Mouse (Mus musculus) liver, embryonic 12.5 days (tissue): ENCODE results near the gene 4933403O08Rik. TPM values are rescaled to one million over a fixed set of nuclear protein-coding genes. Genes with fewer than 3 reads are reported as not detected.

ENCODE experiments used
- ATAC-seq: fragments of 200-750 bp; cut with Nextera tagmentation; 2 replicates; pipeline ENCODE4 v1.8.0; 2017; ENCODE audit warnings: moderate number of reproducible peaks, mild to moderate bottlenecking, moderate library complexity
- H3K27ac ChIP-seq: fragments of 300-500 bp; sonication (generic); 2 replicates; pipeline ENCODE4 v1.5.1; 2016; ENCODE audit warnings: mild to moderate bottlenecking
- H3K27me3 ChIP-seq: fragments of 300-500 bp; sonication (generic); replicated peaks from 2 replicates; pipeline ENCODE4 v1.6.1; 2016; ENCODE audit warnings: mild to moderate bottlenecking, moderate library complexity
- H3K36me3 ChIP-seq: fragments of 300-500 bp; sonication (generic); 2 replicates; pipeline ENCODE4 v1.6.1; 2016; ENCODE audit warnings: mild to moderate bottlenecking, moderate library complexity
- H3K4me1 ChIP-seq: fragments of 300-500 bp; sonication (generic); 2 replicates; pipeline ENCODE4 v1.6.1; 2016
- H3K4me2 ChIP-seq: fragments of 300-500 bp; sonication (generic); 2 replicates; pipeline ENCODE4 v1.6.1; 2016; ENCODE audit warnings: mild to moderate bottlenecking, moderate library complexity
- H3K4me3 ChIP-seq: fragments of 300-500 bp; sonication (generic); 2 replicates; pipeline ENCODE4 v1.5.1; 2016; ENCODE audit warnings: mild to moderate bottlenecking, moderate library complexity
- H3K9ac ChIP-seq: fragments of 300-500 bp; sonication (generic); 2 replicates; pipeline ENCODE4 v1.6.1; 2016; ENCODE audit warnings: mild to moderate bottlenecking, moderate library complexity
- H3K9me3 ChIP-seq: fragments of 300-500 bp; sonication (generic); replicated peaks from 2 replicates; pipeline ENCODE4 v1.6.1; 2016; ENCODE audit warnings: mild to moderate bottlenecking, moderate library complexity
- WGBS: fragments of 180-500 bp; shearing (Covaris S2); methylation state at CpG from one replicate; pipeline ENCODE4 v1.1.7; 2016; ENCODE audit not compliant: insufficient replicate concordance; 5-methylcytosine and 5-hydroxymethylcytosine counted together
- polyA plus RNA-seq: library from polyadenylated mRNA; unstranded; fragments of >200 nt; fragmentation: Nextera tagmentation; extraction: Ambion mirVana; gene quantifications from 2 replicates; pipeline ENCODE4 v1.2.1, GENCODE M21; 2016

Gene 4933403O08Rik
- 0.12 TPM in 1 of 2 replicates, not detected in the other for polyA plus RNA-seq

DNA sequence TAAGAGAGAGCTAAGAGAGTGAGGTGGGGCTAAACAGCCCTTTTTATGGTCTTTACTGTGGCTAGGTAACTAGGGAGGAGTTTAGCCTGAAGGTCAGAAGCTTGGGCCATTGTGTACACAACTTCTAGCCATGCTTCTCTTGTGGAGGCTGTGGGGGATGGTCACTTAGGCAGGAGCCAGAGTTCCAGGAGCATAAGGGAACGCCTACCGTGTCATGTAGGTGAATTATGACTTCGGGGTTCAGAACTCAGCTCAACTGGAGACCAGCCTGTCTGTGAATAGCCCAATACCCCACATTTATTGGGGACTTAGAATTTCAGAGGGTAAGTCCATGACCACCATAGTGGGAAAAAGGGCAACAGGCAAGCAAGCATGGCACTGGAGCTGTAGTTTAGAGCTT lies at the start of gene 4933403O08Rik:
Gene 4933403O08Rik (plus strand): TSS at position 301 of the 400 bp plus-strand sequence.
- no peak within 1 kb of the TSS for H3K4me2 ChIP-seq
- no peak within 1 kb of the TSS for H3K9ac ChIP-seq
- H3K4me1 ChIP-seq: no peaks in the 10 kb centered on the region
- no peaks in the 10 kb centered on the region for H3K27me3 ChIP-seq
- H3K27ac ChIP-seq: no peak within 1 kb of the TSS
- H3K36me3 ChIP-seq: no peaks in the 10 kb centered on the region
- no peak for ATAC-seq
- WGBS: 71% methylated on average over 3 of the region's 3 CpGs
- no peaks in the 10 kb centered on the region for H3K9me3 ChIP-seq
- no peak within 1 kb of the TSS for H3K4me3 ChIP-seq

DNA sequence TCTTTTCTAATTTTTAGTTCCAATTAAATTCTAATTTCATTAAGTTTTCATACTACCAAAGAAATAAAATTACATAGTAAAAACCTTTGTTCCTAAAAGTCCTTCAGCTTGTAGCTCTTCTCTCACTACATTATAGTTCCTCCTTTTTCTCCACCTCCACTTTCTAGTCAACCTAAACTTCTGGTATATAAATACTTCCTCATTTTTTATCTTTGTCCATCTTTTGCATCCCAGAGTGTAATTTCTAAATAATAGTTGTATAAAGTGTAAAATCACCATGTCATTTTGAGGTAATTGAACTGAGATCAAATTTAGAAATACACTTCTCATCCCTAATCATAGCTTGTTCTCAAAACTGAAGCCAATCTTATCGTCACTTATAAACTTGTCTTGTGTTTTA lies 4.1 kb downstream of the 4933403O08Rik start:
- Histone ChIP-seq H3K27me3 (no peaks in the 10 kb centered on the region), H3K4me3 (no peak overlapping the region), H3K27ac (no peak overlapping the region), H3K9me3 (no peaks in the 10 kb centered on the region), H3K9ac (no peak overlapping the region), H3K36me3 (no peaks in the 10 kb centered on the region), H3K4me2 (no peak overlapping the region), H3K4me1 (no peaks in the 10 kb centered on the region)
- 63% methylated on average over 1 of the region's 1 CpGs for WGBS
- no peak for ATAC-seq

DNA sequence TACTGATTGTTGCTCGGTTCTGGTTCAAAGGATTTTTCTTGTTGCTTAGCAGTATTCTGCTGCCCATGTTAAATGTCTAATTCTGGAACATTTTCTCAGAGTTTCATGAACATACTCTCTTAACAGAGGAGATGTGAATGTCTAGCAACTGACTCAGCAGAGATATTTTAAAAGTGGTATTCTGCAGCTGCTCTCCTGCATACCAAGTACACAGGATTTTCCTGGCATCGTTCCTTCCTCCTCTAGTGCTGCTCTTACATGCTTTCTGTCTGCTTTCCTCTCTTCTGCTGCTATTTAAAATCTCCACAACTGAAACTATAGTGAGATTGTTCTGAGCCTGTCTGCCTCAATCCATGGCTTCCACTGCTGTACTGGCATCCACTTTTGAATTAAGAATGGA lies 16.7 kb downstream of the 4933403O08Rik start:
- no peak for ATAC-seq
- 58% methylated on average over 2 of the region's 2 CpGs for WGBS
- Histone ChIP-seq H3K4me3 (no peak overlapping the region), H3K36me3 (no peaks in the 10 kb centered on the region), H3K27me3 (no peaks in the 10 kb centered on the region), H3K27ac (no peak overlapping the region), H3K9me3 (no peaks in the 10 kb centered on the region), H3K4me2 (no peak overlapping the region), H3K9ac (no peak overlapping the region), H3K4me1 (no peaks in the 10 kb centered on the region)

DNA sequence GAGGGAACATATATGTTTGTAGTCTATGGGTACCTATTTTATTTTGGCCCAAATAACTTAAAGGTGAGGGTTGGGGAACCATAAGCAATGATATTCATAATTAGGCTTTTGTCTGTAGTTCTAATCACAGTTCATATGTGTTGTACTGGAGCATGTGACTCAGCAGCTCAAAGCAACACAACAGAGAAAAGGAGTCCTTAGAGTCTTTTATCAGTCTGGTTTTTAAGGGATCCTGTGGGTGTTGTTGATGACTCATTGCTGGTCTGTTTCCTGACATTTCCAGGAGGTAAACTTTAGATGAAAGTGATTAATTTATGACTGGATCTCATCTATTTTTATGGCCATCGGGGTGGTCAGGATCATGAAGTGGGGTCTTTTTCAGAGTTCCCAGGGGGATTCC lies 34.7 kb downstream of the 4933403O08Rik start:
- Histone ChIP-seq H3K9me3 (no peaks in the 10 kb centered on the region), H3K36me3 (no peaks in the 10 kb centered on the region), H3K27me3 (no peaks in the 10 kb centered on the region), H3K9ac (no peak overlapping the region), H3K4me2 (no peak overlapping the region), H3K4me3 (no peak overlapping the region), H3K4me1 (no peaks in the 10 kb centered on the region), H3K27ac (no peak overlapping the region)
- ATAC-seq: no peak
- 53% methylated on average over 1 of the region's 1 CpGs for WGBS

Other genes starting within 250 kb of the 4933403O08Rik start
- 0.97 and 0.98 TPM in 2 replicates for gene Tex16, start 228.0 kb upstream of the 4933403O08Rik start, polyA plus RNA-seq
- gene Apool, start 72.3 kb downstream of the 4933403O08Rik start, polyA plus RNA-seq: 27.9 and 29.3 TPM in 2 replicates
- not detected in 2 replicates for gene Satl1, start 167.7 kb downstream of the 4933403O08Rik start, polyA plus RNA-seq